Mouse (Mus musculus) A20 (cell line): ENCODE data around the gene Vamp5.

Source experiments
- DNase-seq: peaks from one replicate; pipeline ENCODE4 v3.0.0-alpha.2; 2011; ENCODE audit warnings: low read depth, low spot score

The Vamp5 gene

GRCm38 (mm10) chr6:72366844-72367443 lies 13.3 kb downstream of the Vamp5 start, which contains the start of gene Rnf181:
Gene Rnf181, minus strand, starts transcription at chr6:72366956.
- DNase-seq = no peak

DNA sequence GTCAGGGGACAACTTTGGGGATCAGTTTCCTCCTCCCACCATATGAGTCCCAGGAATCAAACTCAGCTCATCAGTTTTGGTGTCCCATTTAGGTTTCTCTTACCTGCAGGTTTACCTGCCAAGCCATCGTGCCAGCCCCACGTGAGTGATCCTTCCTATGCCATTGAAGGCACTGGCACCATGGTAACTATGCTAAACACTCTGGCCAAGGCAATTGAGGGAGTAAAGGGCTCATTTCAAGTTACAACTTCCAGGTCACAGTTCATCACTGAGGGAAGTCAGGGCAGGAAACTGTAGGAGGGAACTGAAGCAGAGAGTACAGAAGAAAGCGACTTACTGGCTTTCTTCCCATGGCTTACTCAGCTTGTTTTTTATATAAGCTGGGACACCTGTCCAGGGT lies 14.0 kb downstream of the Vamp5 start:
- DNase-seq = no peak

DNA sequence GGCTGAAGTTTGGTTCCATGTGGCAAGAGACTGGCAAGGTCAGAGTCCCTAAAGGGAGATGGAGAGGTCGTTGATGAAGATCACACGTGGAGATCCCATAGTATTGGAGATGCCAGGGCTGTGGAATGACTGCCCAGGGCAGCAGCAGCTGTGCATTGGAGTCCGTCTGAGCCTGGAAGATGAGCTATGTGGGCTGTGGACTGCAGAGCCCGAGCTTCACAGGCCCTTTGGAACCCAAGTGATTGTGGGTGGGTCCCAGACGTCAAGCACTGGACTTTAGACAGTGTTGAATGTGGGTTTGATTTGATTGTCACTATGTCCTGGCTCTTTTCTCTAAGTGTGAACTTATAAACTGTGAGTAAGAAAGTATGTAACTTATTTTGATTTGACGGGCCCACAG lies 15.3 kb downstream of the Vamp5 start:
- no peak for DNase-seq

DNA sequence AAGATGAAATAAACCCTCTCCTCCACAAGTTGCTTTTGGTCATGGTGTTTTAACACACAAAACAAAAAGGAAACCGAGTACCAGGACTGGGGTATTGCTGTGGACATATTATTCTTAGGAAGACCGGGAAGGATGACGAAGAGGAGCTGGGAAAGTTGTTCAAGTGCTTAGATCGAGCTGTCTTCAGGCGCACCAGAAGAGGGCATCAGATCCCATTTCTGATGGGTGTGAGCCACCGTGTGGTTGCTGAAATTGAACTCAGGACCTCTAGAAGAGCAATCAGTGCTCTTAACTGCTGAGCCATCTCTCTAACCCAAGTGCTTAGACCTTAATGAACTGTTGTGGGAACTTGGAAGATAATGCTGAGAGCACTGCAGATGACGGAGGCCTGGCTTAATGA lies 16.3 kb downstream of the Vamp5 start:
- DNase-seq = no peak

- peak; percentile 90 for DNase-seq
These were observed 17.9 kb downstream of the Vamp5 start for GRCm38 (mm10) chr6:72362132-72363028.

- DNase-seq = no peak
These were observed 19.1 kb downstream of the Vamp5 start for GRCm38 (mm10) chr6:72361121-72361551.

DNA sequence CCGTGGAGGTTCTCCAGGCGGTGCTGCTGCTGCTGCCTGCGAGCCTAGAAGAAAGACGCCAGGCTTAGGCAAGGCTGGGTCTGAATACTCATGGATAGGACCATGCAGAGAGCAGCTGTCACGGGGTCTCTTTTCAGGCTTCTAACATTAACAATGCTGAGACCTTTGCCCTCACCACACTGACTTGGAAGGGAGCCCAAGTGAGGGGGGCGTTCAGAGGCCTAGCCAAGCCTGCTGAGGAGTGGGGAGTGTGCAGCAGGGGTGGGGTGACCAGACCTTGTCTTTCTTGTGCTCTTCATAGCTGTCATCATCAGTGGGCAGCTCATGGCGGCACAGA lies 19.7 kb downstream of the Vamp5 start:
- DNase-seq = no peak

DNA sequence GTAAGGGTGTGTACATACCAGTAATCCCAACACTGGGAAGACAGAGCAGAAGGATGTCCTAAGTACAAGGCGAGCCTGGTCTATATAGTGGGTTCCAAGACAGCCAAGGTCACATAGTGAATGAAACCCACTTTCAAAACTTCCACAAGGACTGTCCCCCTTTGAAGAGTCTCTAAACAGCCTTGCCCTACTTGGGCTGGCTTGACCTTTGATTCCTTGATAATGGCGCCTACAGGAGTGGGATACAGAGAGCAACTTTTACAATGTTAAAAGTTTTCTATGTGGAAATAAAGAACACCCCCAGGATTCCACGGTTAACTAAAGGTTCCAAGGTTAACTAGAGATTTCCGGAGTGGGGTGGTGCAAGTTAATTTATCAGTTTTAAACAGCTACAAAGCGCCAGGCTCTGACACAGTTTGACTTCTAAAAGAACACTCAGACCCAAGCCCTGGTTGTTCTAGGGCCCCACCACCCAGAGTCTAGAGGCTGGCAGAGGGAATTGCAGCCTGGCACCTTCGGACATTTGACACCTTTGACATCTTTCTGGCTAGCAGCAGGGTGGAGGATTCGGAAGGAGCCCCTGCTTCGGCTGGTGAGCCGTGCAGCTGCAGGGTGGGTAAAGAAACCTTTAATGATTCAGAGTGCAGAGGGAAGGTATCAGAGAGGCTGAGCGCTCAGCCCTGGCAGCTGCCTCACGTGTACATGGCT lies 20.2 kb downstream of the Vamp5 start:
- DNase-seq = no peak

DNA sequence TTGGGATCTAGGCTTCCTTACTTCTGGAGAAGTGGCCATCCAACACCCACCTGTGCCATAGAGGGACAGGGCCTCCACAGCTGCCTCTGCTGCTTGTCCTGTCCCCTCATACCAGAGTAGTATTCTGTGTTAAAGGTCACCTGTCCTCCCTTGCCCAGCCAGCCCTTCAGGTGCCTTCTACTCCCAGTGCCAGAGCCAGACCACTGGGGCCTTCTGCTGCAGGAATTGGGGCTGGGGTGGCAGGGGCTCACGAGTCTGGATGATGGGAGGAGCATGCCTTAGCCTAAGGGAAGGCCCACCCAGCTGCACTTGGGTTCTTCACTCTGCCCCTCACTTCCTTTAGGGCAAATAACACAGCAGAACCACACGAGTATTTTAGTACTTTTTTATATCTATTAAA lies 20.9 kb downstream of the Vamp5 start:
- no peak for DNase-seq

DNA sequence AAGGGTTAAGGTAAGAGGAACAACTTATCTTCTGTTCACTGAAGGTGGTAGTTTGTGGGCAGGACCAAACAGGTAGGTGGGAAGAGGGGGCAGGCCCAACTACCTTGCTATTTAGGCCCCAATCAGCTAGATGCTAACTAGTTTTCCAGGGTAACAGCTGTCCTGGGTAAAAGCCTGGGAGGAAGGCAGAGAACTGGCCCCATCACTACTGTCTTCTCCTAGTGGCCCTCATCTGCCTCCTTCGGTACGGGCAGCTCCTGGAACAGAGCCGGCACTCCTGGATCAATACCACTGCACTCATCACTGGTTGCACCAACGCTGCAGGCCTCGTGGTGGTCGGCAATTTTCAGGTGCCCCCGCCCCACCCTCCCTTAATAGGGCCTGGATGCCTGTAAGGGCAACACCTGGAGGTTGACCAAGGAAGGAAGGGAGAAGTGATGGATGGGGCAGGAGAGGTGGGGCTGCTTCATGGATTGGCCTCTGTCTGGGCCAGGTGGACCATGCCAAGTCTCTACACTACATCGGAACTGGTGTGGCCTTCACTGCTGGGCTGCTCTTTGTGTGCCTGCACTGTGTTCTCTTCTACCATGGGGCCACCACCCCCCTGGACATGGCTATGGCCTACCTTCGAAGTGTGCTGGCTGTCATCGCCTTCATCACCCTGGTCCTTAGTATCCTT lies 22.0 kb downstream of the Vamp5 start:
- no peak for DNase-seq

DNA sequence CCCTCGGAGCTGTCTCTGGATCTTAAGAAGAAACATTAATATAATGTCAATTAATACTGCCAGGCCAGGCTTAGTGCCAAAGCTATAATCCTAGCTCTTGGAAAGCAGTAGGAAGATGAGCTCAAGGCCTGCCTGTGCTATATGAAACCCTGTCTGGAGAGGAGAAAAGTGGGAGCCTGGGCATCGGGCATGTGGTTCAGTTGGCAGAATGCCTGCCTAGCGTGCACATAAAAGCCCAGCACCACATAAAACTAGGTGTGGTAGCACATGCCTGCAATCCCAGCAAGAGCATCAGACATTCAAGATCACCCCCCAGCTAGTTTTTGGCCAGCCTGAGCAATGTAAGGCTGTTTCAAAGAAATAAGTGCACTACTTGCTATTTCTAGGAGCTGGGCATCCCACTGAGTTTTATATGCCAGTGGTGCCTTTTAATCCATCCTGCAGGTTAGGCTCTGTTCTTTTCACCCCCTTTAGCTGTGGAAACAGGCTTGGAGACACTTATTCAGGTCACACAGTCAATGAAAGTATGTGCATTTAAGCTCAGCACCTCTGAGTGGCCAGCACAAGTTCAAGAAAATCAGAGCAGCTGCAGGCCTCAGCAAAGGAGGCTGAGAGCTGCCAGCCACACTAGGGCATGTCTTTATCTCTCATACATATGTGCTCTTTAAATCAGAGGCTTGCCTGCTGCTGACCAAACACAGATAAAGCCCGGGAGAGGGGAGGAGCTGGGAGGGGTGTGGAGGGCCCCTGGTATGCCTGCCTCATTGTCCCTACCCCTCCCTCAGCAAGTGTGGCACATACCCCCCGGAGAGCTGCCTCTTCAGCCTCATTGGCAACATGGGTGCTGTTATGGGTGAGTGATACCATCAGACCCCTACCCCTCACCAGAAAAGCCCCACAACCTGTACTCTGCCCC lies 22.8 kb downstream of the Vamp5 start:
- DNase-seq = no peak

DNA sequence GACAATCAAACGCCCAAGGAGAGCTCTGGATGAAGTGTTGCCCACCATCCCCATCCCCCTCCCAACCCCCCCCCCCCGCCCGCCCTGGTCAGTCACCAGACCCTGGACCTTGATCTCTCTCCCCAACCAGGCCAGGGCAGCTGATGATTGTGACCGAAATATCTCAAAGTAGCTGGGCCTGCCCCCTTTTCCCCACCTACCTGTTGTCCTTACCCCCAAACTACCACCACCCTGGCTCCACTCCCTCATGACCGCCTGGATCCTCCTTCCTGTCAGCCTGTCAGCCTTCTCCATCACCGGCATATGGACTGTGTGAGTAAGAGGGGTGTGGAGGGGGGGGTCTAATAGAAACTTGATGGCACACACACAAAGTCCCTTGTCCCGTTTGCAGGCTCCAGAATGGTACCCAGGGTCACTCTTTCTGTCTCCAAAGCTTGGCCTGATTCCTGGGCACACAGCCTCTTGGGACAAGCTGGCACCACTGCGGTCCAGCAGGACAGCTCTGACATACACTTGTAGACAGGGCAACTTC lies 24.2 kb downstream of the Vamp5 start:
- DNase-seq = no peak

DNA sequence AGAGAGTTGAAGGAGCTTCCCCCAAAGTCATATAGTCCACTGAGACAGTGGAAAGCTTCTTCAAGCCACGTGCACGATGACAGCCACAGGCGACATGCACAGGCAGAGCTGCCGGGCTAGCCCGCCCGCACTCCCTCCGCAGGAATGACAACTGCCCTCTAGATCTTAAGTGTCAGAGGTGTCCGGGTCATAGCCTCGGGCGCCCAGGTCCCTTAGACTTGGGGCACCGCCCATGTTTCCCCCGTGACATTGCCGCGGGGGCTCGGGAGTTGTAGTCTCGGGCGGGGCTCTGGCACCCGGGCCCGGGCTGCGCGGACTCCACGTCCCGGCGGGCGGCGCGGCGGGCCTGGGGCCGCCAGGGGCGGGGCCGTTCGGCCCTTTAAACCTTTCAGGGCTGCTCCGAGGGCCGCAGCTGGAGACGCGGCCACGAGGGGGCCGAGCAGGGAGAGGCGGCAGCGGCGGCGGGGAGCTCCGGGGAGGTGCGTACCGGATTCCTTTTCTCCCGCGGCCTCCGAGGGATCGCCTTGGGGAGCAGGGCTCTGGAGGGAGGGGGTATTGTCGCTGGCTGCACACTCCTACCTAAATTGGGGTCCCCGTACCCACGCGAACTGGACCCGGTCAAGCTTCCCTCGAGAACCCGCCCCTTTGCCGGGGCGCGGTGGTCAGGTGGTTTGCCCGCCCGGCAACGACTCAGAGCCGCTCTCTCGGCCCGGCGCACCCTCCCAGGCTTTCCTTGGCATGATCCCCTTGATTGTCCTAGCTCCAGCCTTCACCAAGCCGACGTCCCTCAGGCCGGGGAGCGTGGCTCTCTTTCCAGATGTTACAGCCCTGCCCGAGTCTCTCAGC lies 25.0 kb downstream of the Vamp5 start, which contains the start of gene Tmem150a:
Gene Tmem150a (plus strand): TSS at position 382 of the 846 bp plus-strand sequence.
- peak; percentile 57 for DNase-seq

DNA sequence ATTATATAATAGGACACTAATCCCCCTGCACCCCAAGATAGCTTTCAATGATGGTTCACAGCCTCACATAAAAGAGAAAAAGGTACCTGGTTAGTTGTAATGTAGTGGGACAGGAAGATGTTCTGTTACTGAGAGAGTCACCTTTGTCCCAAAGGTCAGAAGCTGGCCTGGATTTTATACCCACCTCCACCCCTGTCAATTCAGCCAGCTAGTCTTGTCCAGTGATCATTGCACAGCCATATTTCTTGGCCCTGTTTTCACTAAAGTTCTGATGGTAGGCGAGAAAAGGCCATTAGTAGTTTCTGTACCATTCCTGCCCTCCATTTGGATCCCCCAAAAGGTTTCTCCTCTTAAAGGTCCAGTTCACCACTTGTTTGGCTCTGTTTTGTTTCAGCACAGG lies 26.2 kb downstream of the Vamp5 start:
- DNase-seq = no peak

- peak; percentile 49 for DNase-seq
These were observed 27.4 kb downstream of the Vamp5 start for GRCm38 (mm10) chr6:72352636-72353405.

- DNase-seq = no peak
These were observed 30.1 kb downstream of the Vamp5 start for GRCm38 (mm10) chr6:72350214-72350613.

DNA sequence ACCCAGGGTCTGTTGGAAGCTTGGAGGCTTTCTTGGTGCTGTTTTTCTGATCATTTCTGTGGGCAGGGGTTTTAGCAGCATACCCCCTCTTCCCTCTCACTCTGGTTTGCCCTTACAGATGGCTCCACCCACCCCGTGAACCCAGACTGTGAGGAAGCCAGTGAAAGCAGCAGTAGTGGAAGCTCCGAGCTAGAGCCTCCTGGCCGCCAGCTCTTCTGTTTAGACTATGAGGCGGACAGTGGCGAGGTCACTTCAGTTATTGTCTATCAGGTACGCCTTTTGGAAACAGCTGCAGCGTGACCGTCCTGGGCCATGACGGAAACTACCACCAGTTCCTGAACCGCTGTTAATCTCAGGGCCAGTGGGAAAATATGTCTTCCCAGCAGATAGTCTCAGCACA lies 31.9 kb downstream of the Vamp5 start:
- DNase-seq = no peak

GRCm38 (mm10) chr6:72347166-72347941 lies 32.9 kb downstream of the Vamp5 start, which contains the start of gene 0610030E20Rik:
Gene 0610030E20Rik, plus strand, starts transcription at chr6:72347317.
- peak; percentile 82 for DNase-seq
